8 mouse cellular contexts compared by ENCODE assay signal in the genomic region with DNA sequence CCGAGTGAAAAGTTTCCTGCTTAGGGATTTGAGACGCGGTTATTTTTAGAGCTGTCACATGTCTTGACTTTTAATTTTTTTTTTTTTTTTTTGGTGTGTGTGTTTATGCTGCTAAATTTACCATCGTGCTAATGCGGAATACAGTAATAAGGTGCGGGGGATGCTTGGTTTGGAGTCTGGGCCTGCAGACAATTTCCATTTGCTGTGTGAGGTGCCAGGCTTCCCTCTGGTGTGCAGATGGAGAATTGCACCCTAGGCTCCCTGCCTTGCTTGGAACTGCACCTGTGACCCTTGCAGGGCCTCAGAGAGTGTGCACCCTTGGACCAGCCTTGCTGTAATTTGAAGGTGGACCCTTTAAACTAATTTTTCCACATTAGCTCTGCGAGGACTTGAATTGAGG.
DNase-seq lines count a peak whose midpoint lies in the region; ATAC-seq and TF ChIP-seq lines count a peak whose summit lies in the region.

No protein-coding gene starts in this region.

- H3K4me2 ChIP-seq in midbrain, embryonic 13.5 days (replicated peaks), result peak overlapping the region; percentile 60
- no peak overlapping the region for H3K4me2 ChIP-seq in stomach, postnatal 0 days (replicated peaks; ENCODE audit: low read depth)

- peak overlapping the region; percentile 76 for H3K4me3 ChIP-seq in testis, adult 2 months (ENCODE audit: control insufficient read depth, low read depth, low read length)
- no peak overlapping the region for H3K4me3 ChIP-seq in midbrain, embryonic 13.5 days (replicated peaks)
- no peak overlapping the region for H3K4me3 ChIP-seq in stomach, postnatal 0 days (ENCODE audit: low read depth, low read length)

- no peak for DNase-seq in testis, postnatal 14 days (ENCODE audit: low spot score)
- DNase-seq in cerebellum, adult 9-10 months, result peak; percentile 81
- peak; percentile 77 for DNase-seq in forelimb bud, embryonic 11.5 days (ENCODE audit: low read depth, low spot score)
- DNase-seq in hindlimb bud, embryonic 11.5 days (ENCODE audit: extremely low spot score, low read depth, low spot score), result peak; percentile 28
- peak; percentile 73 to 74 for DNase-seq in left cerebral cortex, adult 18-20 months (ENCODE audit: low spot score in 2 of 2)
- peak; percentile 69 for DNase-seq in stomach, postnatal 0 days (ENCODE audit: low spot score)

- H3K27me3 ChIP-seq in testis, adult 2 months (ENCODE audit: control insufficient read depth, insufficient read depth, low read length), result no peaks in the 10 kb centered on the region
- H3K27me3 ChIP-seq in midbrain, embryonic 13.5 days, result no peaks in the 10 kb centered on the region
- H3K27me3 ChIP-seq in stomach, postnatal 0 days (ENCODE audit: control insufficient read depth, insufficient read depth, low read length), result no peaks in the 10 kb centered on the region

- H3K36me3 ChIP-seq in testis, adult 2 months (ENCODE audit: control insufficient read depth, insufficient read depth, low read length), result no peaks in the 10 kb centered on the region
- no peaks in the 10 kb centered on the region for H3K36me3 ChIP-seq in midbrain, embryonic 13.5 days
- H3K36me3 ChIP-seq in stomach, postnatal 0 days (ENCODE audit: control insufficient read depth, insufficient read depth, low read length), result no peaks in the 10 kb centered on the region

- no peak overlapping the region for H3K27ac ChIP-seq in testis, adult 2 months (ENCODE audit: control insufficient read depth, insufficient read depth, low read depth, low read length)
- H3K27ac ChIP-seq in midbrain, embryonic 13.5 days, result no peak overlapping the region; the same call in 1 of the 2 replicates
- H3K27ac ChIP-seq in stomach, postnatal 0 days (replicated peaks), result no peak overlapping the region

- peak; percentile 81; the same call in 1 of the 2 replicates for TF ChIP-seq CTCF in testis, adult 2 months (IDR thresholded peaks at IDR 0.05; ENCODE audit: control insufficient read depth, insufficient read depth, insufficient replicate concordance, low read depth, low read length)
- peak; percentile 90 for TF ChIP-seq CTCF in stomach, postnatal 0 days (IDR thresholded peaks at IDR 0.05; ENCODE audit: low read depth)

- ATAC-seq in midbrain, embryonic 13.5 days, result peak; percentile 40; the same call in 1 of the 2 replicates
- ATAC-seq in stomach, postnatal 0 days (ENCODE audit: low FRiP score, low TSS enrichment), result peak; percentile 47

- TF ChIP-seq POLR2A in testis, adult 2 months (IDR thresholded peaks at IDR 0.05; ENCODE audit: control insufficient read depth, low read depth, low read length), result no peak

- WGBS in midbrain, embryonic 13.5 days, result 23% methylated on average over 7 of the region's 7 CpGs
- 21% methylated on average over 7 of the region's 7 CpGs for WGBS in stomach, postnatal 0 days

- peaks cover 11% of the 10 kb centered on the region for H3K4me1 ChIP-seq in testis, adult 2 months (ENCODE audit: control insufficient read depth, insufficient read depth, low read length)
- peaks cover 20% of the 10 kb centered on the region for H3K4me1 ChIP-seq in midbrain, embryonic 13.5 days (replicated peaks)
- H3K4me1 ChIP-seq in stomach, postnatal 0 days (replicated peaks; ENCODE audit: control insufficient read depth, insufficient read depth), result no peaks in the 10 kb centered on the region

- H3K9ac ChIP-seq in midbrain, embryonic 13.5 days (replicated peaks), result 0 out of 2 replicates have a peak overlapping the region, but pooled peaks have one; percentile 52
- no peak overlapping the region for H3K9ac ChIP-seq in stomach, postnatal 0 days (ENCODE audit: low read length)

- no peaks in the 10 kb centered on the region for H3K9me3 ChIP-seq in midbrain, embryonic 13.5 days
- no peaks in the 10 kb centered on the region for H3K9me3 ChIP-seq in stomach, postnatal 0 days (ENCODE audit: control insufficient read depth, low read length)

- TF ChIP-seq EP300 in stomach, postnatal 0 days (optimal IDR thresholded peaks at IDR 0.05), result no peak
